Mouse (Mus musculus): ENCODE measurements around the gene Cox8a.

GRCm38 (mm10) chr19:7236742-7237141 is 19.3 kb upstream of the Cox8a start:
- TF ChIP-seq POLR2A (IDR thresholded peaks at IDR 0.05; ENCODE audit: control insufficient read depth, low read depth, low read length) (no peak), CTCF (IDR thresholded peaks at IDR 0.05; ENCODE audit: control insufficient read depth, insufficient read depth, insufficient replicate concordance, low read depth, low read length) (no peak)
